Mouse (Mus musculus) ES-Bruce4 (cell line): Measurements from ENCODE around the gene Tcp10a.
"Not testable (repeated sequence)": the region's sequence is repeated elsewhere in the genome, so short reads cannot be mapped to it uniquely, and the experiment has no call there.

Experiments used
- CTCF ChIP-seq: IDR thresholded peaks from one replicate; pipeline ENCODE4 v1.8.1; 2011; ENCODE audit warnings: low read depth, low read length
- POLR2A ChIP-seq: IDR thresholded peaks from one replicate; pipeline ENCODE4 v1.8.1; 2011; ENCODE audit warnings: low read length; ENCODE audit not compliant: insufficient read depth

- TF ChIP-seq POLR2A, CTCF: not testable (repeated sequence)
These were observed 8.6 kb upstream of the Tcp10a start for GRCm38 (mm10) chr17:7315693-7316382.
